Mouse (Mus musculus): Measurements from ENCODE around the gene Kdm2b.

DNA sequence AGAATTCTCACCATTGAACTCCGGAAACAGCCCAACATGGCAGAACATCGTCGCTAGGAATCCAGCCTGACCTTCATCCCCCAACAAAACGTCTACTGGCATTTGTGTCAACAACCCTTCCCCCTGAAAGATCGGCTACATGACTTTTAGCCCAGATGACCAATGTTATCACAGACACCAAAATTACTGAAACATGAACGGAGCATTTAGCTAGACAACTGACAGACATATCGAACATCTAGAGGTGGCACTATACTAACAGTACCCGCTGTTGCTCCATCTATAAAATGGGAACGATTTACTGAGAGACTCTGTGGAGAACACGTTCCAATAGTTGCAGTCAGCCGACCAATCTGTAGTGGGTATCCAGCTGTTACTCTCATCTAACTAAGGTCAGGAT, 88.4 kb downstream of the Kdm2b start:
- no peak for TF ChIP-seq CTCF (IDR thresholded peaks at IDR 0.05; ENCODE audit: borderline replicate concordance, insufficient read depth, low read length)
- no peak for TF ChIP-seq POLR2A (IDR thresholded peaks at IDR 0.05; ENCODE audit: low read depth, low read length)
